Mouse (Mus musculus) heart, adult 2 months (tissue): ENCODE measurements around the gene Olfr790.

Experiments
- CTCF ChIP-seq: fragments of 200-600 bp; IDR thresholded peaks from 2 replicates; pipeline ENCODE4 v1.8.1; 2022; ENCODE audit warnings: antibody characterized with exemption, mild to moderate bottlenecking, moderate library complexity
- EP300 ChIP-seq: fragments of 200-500 bp; IDR thresholded peaks from 2 replicates; pipeline ENCODE4 v1.6.1; 2011; ENCODE audit warnings: low read depth, low read length, control low read depth; ENCODE audit not compliant: insufficient read depth

- TF ChIP-seq CTCF, result no peak
- TF ChIP-seq EP300, result no peak
These were observed 51.1 kb downstream of the Olfr790 start for GRCm38 (mm10) chr10:129549354-129549753.
